Mouse (Mus musculus): ENCODE measurements around the gene Mrps12.

DNA sequence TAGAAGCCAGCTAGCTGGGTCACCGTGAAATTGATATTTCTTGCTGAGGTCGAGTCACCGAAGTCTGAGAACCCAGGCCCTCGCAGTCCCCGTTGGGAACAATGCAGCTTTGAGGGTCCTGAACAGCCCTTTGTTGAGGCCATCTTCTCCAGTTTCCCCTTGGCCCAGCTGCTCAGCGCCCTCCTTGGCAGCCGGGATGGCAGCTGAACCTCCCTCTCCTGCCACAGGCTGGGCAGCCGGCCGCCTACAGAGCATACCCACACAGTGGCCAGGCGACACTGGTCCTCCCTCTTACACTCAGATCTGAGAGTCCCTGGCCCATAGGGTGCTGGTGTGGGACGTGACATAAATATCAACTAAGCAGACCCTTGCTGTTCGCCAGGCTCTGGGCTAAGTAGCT is 32.5 kb upstream of the Mrps12 start:
- TF ChIP-seq CTCF (IDR thresholded peaks at IDR 0.05; ENCODE audit: low read depth) (no peak), EP300 (IDR thresholded peaks at IDR 0.05; ENCODE audit: low read depth) (no peak)

Data from heart, postnatal 0 days (tissue).